Comparison of ENCODE assay signal across 12 mouse cellular contexts in the genomic region with DNA sequence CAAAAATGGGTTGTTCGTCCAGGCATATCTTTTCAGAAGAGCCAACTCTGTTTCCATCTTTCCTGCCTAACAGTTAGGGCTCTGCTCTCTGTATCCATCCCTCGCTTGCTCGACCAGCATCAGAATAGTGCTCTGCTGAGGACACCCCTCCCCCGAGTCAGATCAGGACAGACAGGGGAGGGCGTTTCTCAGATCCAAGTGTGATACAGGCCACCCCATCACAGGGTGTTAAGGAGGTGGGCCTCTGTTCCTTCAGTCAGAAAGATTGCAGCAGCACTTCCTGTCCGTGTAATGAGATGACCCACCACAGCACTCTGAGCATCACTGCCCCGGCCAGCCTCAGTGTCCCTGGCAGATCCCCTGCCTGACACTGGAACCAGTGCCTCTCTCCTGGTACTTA. TPM values are rescaled to one million over a fixed set of nuclear protein-coding genes. Genes with fewer than 3 reads are reported as not detected.
DNase-seq lines count a peak whose midpoint lies in the region; ATAC-seq and TF ChIP-seq lines count a peak whose summit lies in the region.
"Had no signal": no experiment of that assay in that cellular context is flagged by ENCODE, and none has a peak within 500 bp of the region (broad histone marks: within the 10 kb centered on the region; RNA-seq: fewer than 3 reads in every experiment).

No protein-coding gene starts in this region.

- H3K9me3 ChIP-seq in heart, embryonic 11.5 days (replicated peaks; ENCODE audit: control insufficient read depth, low read length) = no peaks in the 10 kb centered on the region
- H3K9me3 ChIP-seq in liver, embryonic 11.5 days (ENCODE audit: control insufficient read depth, low read length) = no peaks in the 10 kb centered on the region
- H3K9me3 ChIP-seq in liver, postnatal 0 days (ENCODE audit: low read length) = no peaks in the 10 kb centered on the region
- H3K9me3 ChIP-seq in embryonic facial prominence, embryonic 13.5 days = no peaks in the 10 kb centered on the region
- H3K9me3 ChIP-seq in liver, embryonic 13.5 days (replicated peaks) = no peaks in the 10 kb centered on the region

- 0 out of 2 replicates have a peak, but pooled peaks cover 3% of the 10 kb centered on the region for H3K36me3 ChIP-seq in heart, embryonic 11.5 days (ENCODE audit: control insufficient read depth, insufficient read depth, low read length)
- H3K36me3 ChIP-seq in liver, embryonic 11.5 days (ENCODE audit: control insufficient read depth, insufficient read depth, low read length) = peaks cover 20% of the 10 kb centered on the region; the same call in 1 of the 2 replicates
- peaks cover 40% of the 10 kb centered on the region for H3K36me3 ChIP-seq in liver, postnatal 0 days (replicated peaks; ENCODE audit: insufficient read depth, low read length)
- peaks cover 67% of the 10 kb centered on the region for H3K36me3 ChIP-seq in embryonic facial prominence, embryonic 13.5 days
- H3K36me3 ChIP-seq in liver, embryonic 13.5 days = peaks cover 79% of the 10 kb centered on the region

- H3K4me2 ChIP-seq in heart, embryonic 11.5 days = peak overlapping the region; percentile 31
- H3K4me2 ChIP-seq in liver, embryonic 11.5 days = no peak overlapping the region
- H3K4me2 ChIP-seq in liver, postnatal 0 days (ENCODE audit: low read depth, low read length) = no peak overlapping the region
- peak overlapping the region; percentile 21; the same call in 1 of the 2 replicates for H3K4me2 ChIP-seq in embryonic facial prominence, embryonic 13.5 days
- no peak overlapping the region for H3K4me2 ChIP-seq in liver, embryonic 13.5 days

- peak overlapping the region; percentile 89 for H3K27ac ChIP-seq in heart, embryonic 11.5 days (ENCODE audit: low read depth, low read length)
- H3K27ac ChIP-seq in liver, embryonic 11.5 days (ENCODE audit: low read depth, low read length) = peak overlapping the region; percentile 42; the same call in 1 of the 2 replicates
- no peak overlapping the region for H3K27ac ChIP-seq in liver, postnatal 0 days (ENCODE audit: low read depth)
- peak overlapping the region; percentile 91 for H3K27ac ChIP-seq in embryonic facial prominence, embryonic 13.5 days
- H3K27ac ChIP-seq in liver, embryonic 13.5 days = peak overlapping the region; percentile 54

- peaks cover 32% of the 10 kb centered on the region for H3K4me1 ChIP-seq in heart, embryonic 11.5 days (ENCODE audit: control insufficient read depth, insufficient read depth, low read length)
- 0 out of 2 replicates have a peak, but pooled peaks cover 4% of the 10 kb centered on the region for H3K4me1 ChIP-seq in liver, embryonic 11.5 days (replicated peaks; ENCODE audit: control insufficient read depth, insufficient read depth, low read length)
- H3K4me1 ChIP-seq in liver, postnatal 0 days (ENCODE audit: insufficient read depth) = no peaks in the 10 kb centered on the region
- H3K4me1 ChIP-seq in embryonic facial prominence, embryonic 13.5 days = peaks cover 22% of the 10 kb centered on the region
- 0 out of 2 replicates have a peak, but pooled peaks cover 9% of the 10 kb centered on the region for H3K4me1 ChIP-seq in liver, embryonic 13.5 days (replicated peaks)

- H3K9ac ChIP-seq in heart, embryonic 11.5 days (ENCODE audit: low read depth, low read length) = peak overlapping the region; percentile 56
- H3K9ac ChIP-seq in liver, embryonic 11.5 days (ENCODE audit: low read depth, low read length) = no peak overlapping the region
- no peak overlapping the region for H3K9ac ChIP-seq in liver, postnatal 0 days (replicated peaks)
- H3K9ac ChIP-seq in embryonic facial prominence, embryonic 13.5 days = peak overlapping the region; percentile 52
- no peak overlapping the region for H3K9ac ChIP-seq in liver, embryonic 13.5 days
- H3K9ac ChIP-seq: forebrain, postnatal 0 days had no signal

- WGBS in heart, embryonic 11.5 days (ENCODE audit: insufficient replicate concordance) = 14% methylated on average over 7 of the region's 7 CpGs
- WGBS in liver, embryonic 11.5 days = 51% methylated on average over 7 of the region's 7 CpGs
- WGBS in liver, postnatal 0 days (ENCODE audit: insufficient replicate concordance) = 63% methylated on average over 7 of the region's 7 CpGs
- 36% methylated on average over 7 of the region's 7 CpGs for WGBS in embryonic facial prominence, embryonic 13.5 days
- 57% methylated on average over 7 of the region's 7 CpGs for WGBS in liver, embryonic 13.5 days (ENCODE audit: insufficient replicate concordance)

- H3K27me3 ChIP-seq in heart, embryonic 11.5 days (ENCODE audit: control insufficient read depth, insufficient read depth, low read length) = no peaks in the 10 kb centered on the region
- no peaks in the 10 kb centered on the region for H3K27me3 ChIP-seq in liver, embryonic 11.5 days (replicated peaks; ENCODE audit: control insufficient read depth, insufficient read depth, low read length)
- no peaks in the 10 kb centered on the region for H3K27me3 ChIP-seq in liver, postnatal 0 days (ENCODE audit: insufficient read depth, low read length)
- no peaks in the 10 kb centered on the region for H3K27me3 ChIP-seq in embryonic facial prominence, embryonic 13.5 days
- no peaks in the 10 kb centered on the region for H3K27me3 ChIP-seq in liver, embryonic 13.5 days

- ATAC-seq in heart, embryonic 11.5 days (replicated peaks; ENCODE audit: insufficient number of reproducible peaks, low FRiP score, low TSS enrichment) = peak; percentile 44; the same call in 1 of the 2 replicates
- no peak for ATAC-seq in liver, embryonic 11.5 days (replicated peaks; ENCODE audit: low FRiP score)
- no peak for ATAC-seq in liver, postnatal 0 days
- ATAC-seq in embryonic facial prominence, embryonic 13.5 days (ENCODE audit: insufficient number of reproducible peaks, insufficient read depth, low FRiP score, low TSS enrichment, low read depth) = peak; percentile 56
- ATAC-seq in liver, embryonic 13.5 days (ENCODE audit: low read depth) = no peak

- TF ChIP-seq CTCF in liver, postnatal 0 days (IDR thresholded peaks at IDR 0.05; ENCODE audit: low read depth) = no peak

- DNase-seq in heart, postnatal 25 days (ENCODE audit: low spot score) = no peak
- no peak for DNase-seq in liver, embryonic 11.5 days (ENCODE audit: low spot score)
- DNase-seq in liver, postnatal 0 days = no peak
- DNase-seq in liver, embryonic 13.5 days = no peak
- DNase-seq in thymus, postnatal 36 days = no peak
- no peak for DNase-seq in urinary bladder, postnatal 10 days (ENCODE audit: low spot score)
- DNase-seq: forebrain, postnatal 0 days; thymus, postnatal 25 days had no signal

- no peak overlapping the region for H3K4me3 ChIP-seq in heart, embryonic 11.5 days (ENCODE audit: low read depth, low read length)
- H3K4me3 ChIP-seq in liver, embryonic 11.5 days (ENCODE audit: low read depth, low read length) = no peak overlapping the region
- no peak overlapping the region for H3K4me3 ChIP-seq in liver, postnatal 0 days (ENCODE audit: low read depth, low read length)
- no peak overlapping the region for H3K4me3 ChIP-seq in embryonic facial prominence, embryonic 13.5 days
- no peak overlapping the region for H3K4me3 ChIP-seq in liver, embryonic 13.5 days (replicated peaks)

- TF ChIP-seq EP300 in liver, postnatal 0 days (IDR thresholded peaks at IDR 0.05; ENCODE audit: low read depth) = no peak

- intact Hi-C loops in heart, postnatal 25 days (cut with DNase I) = no loop called here

RNA-seq across cellular contexts. Expression of a gene that starts 35.3 kb away (rescaled TPM):
- not detected in 2 replicates for polyA plus RNA-seq in heart, embryonic 11.5 days (2014; fragmentation: Nextera tagmentation; extraction: Ambion mirVana)
- not detected for total RNA-seq in heart, postnatal 25 days (2021)
- 0.77 and 0.88 TPM in 2 replicates for polyA plus RNA-seq in liver, embryonic 11.5 days (2014; fragmentation: Nextera tagmentation; extraction: Ambion mirVana)
- polyA plus RNA-seq in liver, postnatal 0 days (2015; fragmentation: Nextera tagmentation; extraction: Ambion mirVana) = 0.13 and 0.19 TPM in 2 replicates
- polyA plus RNA-seq in embryonic facial prominence, embryonic 13.5 days (2015; fragmentation: Nextera tagmentation; extraction: Ambion mirVana) = not detected in 2 replicates
- 0.30 TPM in 2 replicates for polyA plus RNA-seq in liver, embryonic 13.5 days (2015; fragmentation: Nextera tagmentation; extraction: Ambion mirVana)
- total RNA-seq: megakaryocyte-erythroid progenitor cell, adult 5-6 weeks; neutrophil, adult 5-6 weeks had no signal

RNA-seq across cellular contexts. Expression of a gene that starts 43.0 kb away (rescaled TPM):
- 0.99 TPM in 1 of 2 replicates, not detected in the other for polyA plus RNA-seq in heart, embryonic 11.5 days (2014; fragmentation: Nextera tagmentation; extraction: Ambion mirVana)
- total RNA-seq in heart, postnatal 25 days (2021) = not detected
- polyA plus RNA-seq in liver, embryonic 11.5 days (2014; fragmentation: Nextera tagmentation; extraction: Ambion mirVana) = 1.1 TPM in 1 of 2 replicates, not detected in the other
- not detected in 2 replicates for polyA plus RNA-seq in liver, postnatal 0 days (2015; fragmentation: Nextera tagmentation; extraction: Ambion mirVana)
- 0.81 TPM in 1 of 2 replicates, not detected in the other for polyA plus RNA-seq in embryonic facial prominence, embryonic 13.5 days (2015; fragmentation: Nextera tagmentation; extraction: Ambion mirVana)
- polyA plus RNA-seq in liver, embryonic 13.5 days (2015; fragmentation: Nextera tagmentation; extraction: Ambion mirVana) = not detected in 2 replicates
- total RNA-seq: forebrain, postnatal 0 days; megakaryocyte-erythroid progenitor cell, adult 5-6 weeks had no signal
- polyA plus RNA-seq: forebrain, postnatal 0 days had no signal

Comparison
In these comparisons a context has a peak if more than half of its experiments do, and no peak if none do; other contexts are left out.
1. ATAC-seq: peak in heart, embryonic 11.5 days (single experiment) and embryonic facial prominence, embryonic 13.5 days (single experiment); none in liver, embryonic 11.5 days (single experiment), liver, postnatal 0 days (single experiment) and liver, embryonic 13.5 days (single experiment).
2. H3K4me2 ChIP-seq: peak in heart, embryonic 11.5 days (single experiment) and embryonic facial prominence, embryonic 13.5 days (single experiment); none in liver, embryonic 11.5 days (single experiment), liver, postnatal 0 days (single experiment) and liver, embryonic 13.5 days (single experiment).
3. H3K9ac ChIP-seq: peak in heart, embryonic 11.5 days (single experiment) and embryonic facial prominence, embryonic 13.5 days (single experiment); none in liver, embryonic 11.5 days (single experiment), liver, postnatal 0 days (single experiment) and liver, embryonic 13.5 days (single experiment).